27 mouse cellular contexts compared by ENCODE assay signal in genomic region chr8:108436336-108436735, GRCm38 (mm10).
A peak's percentile ranks its signal among the peaks of the same experiment; 100 is the strongest.
DNase-seq lines count a peak whose midpoint lies in the region; ATAC-seq and TF ChIP-seq lines count a peak whose summit lies in the region.
"Had no signal": no experiment of that assay in that cellular context is flagged by ENCODE, and none has a peak within 500 bp of the region (broad histone marks: within the 10 kb centered on the region; RNA-seq: fewer than 3 reads in every experiment).

No protein-coding gene starts in this region.

- H3K36me3 ChIP-seq in hindbrain, embryonic 11.5 days (ENCODE audit: control insufficient read depth, insufficient read depth, low read length): no peaks in the 10 kb centered on the region
- no peaks in the 10 kb centered on the region for H3K36me3 ChIP-seq in hindbrain, postnatal 0 days (ENCODE audit: insufficient read depth, low read length)
- no peaks in the 10 kb centered on the region for H3K36me3 ChIP-seq in kidney, embryonic 16.5 days (ENCODE audit: insufficient read depth, low read length)
- H3K36me3 ChIP-seq: heart, embryonic 13.5 days; hindbrain, embryonic 15.5 days; intestine, embryonic 15.5 days; neural tube, embryonic 13.5 days had no signal

- 56% methylated on average over 12 of the region's 12 CpGs for WGBS in hindbrain, embryonic 11.5 days
- 59% methylated on average over 12 of the region's 12 CpGs for WGBS in hindbrain, postnatal 0 days
- 54% methylated on average over 12 of the region's 12 CpGs for WGBS in kidney, embryonic 16.5 days

- DNase-seq in hindbrain, embryonic 11.5 days (ENCODE audit: low spot score): peak; percentile 9
- no peak for DNase-seq in hindbrain, postnatal 0 days (ENCODE audit: low spot score)
- peak; percentile 57 for DNase-seq in kidney, postnatal 10 days
- DNase-seq in retina, embryonic 14.5 days (ENCODE audit: low spot score): peak; percentile 19
- no peak for DNase-seq in retina, postnatal 1 day
- peak; percentile 47 to 52 for DNase-seq in kidney, postnatal 4 days
- DNase-seq in spleen, postnatal 10 days (ENCODE audit: low spot score in 2 of 2): no peak
- DNase-seq: adrenal gland, postnatal 25 days; B cell, adult 2 months; cerebellum, adult 18-20 months; cerebellum, postnatal 10 days; heart, postnatal 14 days; layer of hippocampus, postnatal 36 days; left cerebral cortex, postnatal 4 days; lung, embryonic 14.5 days; lung, postnatal 14 days; right cerebral cortex, postnatal 25 days; thymus, postnatal 14 days had no signal

- H3K4me2 ChIP-seq in hindbrain, embryonic 11.5 days (replicated peaks; ENCODE audit: low read depth, low read length): no peak overlapping the region
- H3K4me2 ChIP-seq in hindbrain, postnatal 0 days (ENCODE audit: low read depth, low read length): no peak overlapping the region
- no peak overlapping the region for H3K4me2 ChIP-seq in kidney, embryonic 16.5 days (replicated peaks; ENCODE audit: low read depth, low read length)
- H3K4me2 ChIP-seq: heart, embryonic 13.5 days; hindbrain, embryonic 15.5 days; intestine, embryonic 15.5 days; lung, embryonic 14.5 days; neural tube, embryonic 13.5 days had no signal

- no peak overlapping the region for H3K4me3 ChIP-seq in hindbrain, embryonic 11.5 days (ENCODE audit: low read depth, low read length)
- H3K4me3 ChIP-seq in hindbrain, postnatal 0 days (ENCODE audit: low read length): no peak overlapping the region
- no peak overlapping the region for H3K4me3 ChIP-seq in kidney, embryonic 16.5 days (ENCODE audit: low read length)
- H3K4me3 ChIP-seq: erythroblast, embryonic 14.5 days; heart, embryonic 13.5 days; hindbrain, embryonic 15.5 days; intestine, embryonic 15.5 days; neural tube, embryonic 13.5 days had no signal

- H3K27me3 ChIP-seq in hindbrain, embryonic 11.5 days (ENCODE audit: control insufficient read depth, insufficient read depth, low read length): no peaks in the 10 kb centered on the region
- H3K27me3 ChIP-seq in hindbrain, postnatal 0 days (ENCODE audit: insufficient read depth, low read length): no peaks in the 10 kb centered on the region
- no peaks in the 10 kb centered on the region for H3K27me3 ChIP-seq in kidney, embryonic 16.5 days (ENCODE audit: insufficient read depth, low read length)
- H3K27me3 ChIP-seq: hindbrain, embryonic 15.5 days; intestine, embryonic 15.5 days had no signal

- H3K4me1 ChIP-seq in hindbrain, embryonic 11.5 days (replicated peaks; ENCODE audit: control insufficient read depth, insufficient read depth, low read length): no peaks in the 10 kb centered on the region; the same call in 1 of the 2 replicates
- H3K4me1 ChIP-seq in hindbrain, postnatal 0 days (ENCODE audit: insufficient read depth, low read length): no peaks in the 10 kb centered on the region
- no peaks in the 10 kb centered on the region for H3K4me1 ChIP-seq in kidney, embryonic 16.5 days (ENCODE audit: insufficient read depth, low read length)
- H3K4me1 ChIP-seq: heart, embryonic 13.5 days; intestine, embryonic 15.5 days had no signal

- H3K9ac ChIP-seq in hindbrain, embryonic 11.5 days (ENCODE audit: low read depth, low read length): no peak overlapping the region
- no peak overlapping the region for H3K9ac ChIP-seq in hindbrain, postnatal 0 days (replicated peaks; ENCODE audit: low read length)
- H3K9ac ChIP-seq in kidney, embryonic 16.5 days (replicated peaks; ENCODE audit: low read length): no peak overlapping the region
- H3K9ac ChIP-seq: heart, embryonic 13.5 days; hindbrain, embryonic 15.5 days; intestine, embryonic 15.5 days; liver, embryonic 14.5 days; lung, embryonic 14.5 days; neural tube, embryonic 13.5 days had no signal

- ATAC-seq in hindbrain, embryonic 11.5 days (ENCODE audit: low FRiP score): no peak
- no peak for ATAC-seq in hindbrain, postnatal 0 days
- no peak for ATAC-seq in kidney, embryonic 16.5 days (ENCODE audit: low FRiP score, low TSS enrichment)
- ATAC-seq: activated CD4-positive, CD25-positive, alpha-beta regulatory T cell, adult 4 months; forebrain, embryonic 16.5 days; intestine, embryonic 15.5 days had no signal

- H3K27ac ChIP-seq in hindbrain, embryonic 11.5 days (ENCODE audit: low read depth, low read length): peak overlapping the region; percentile 36; the same call in 1 of the 2 replicates
- no peak overlapping the region for H3K27ac ChIP-seq in hindbrain, postnatal 0 days
- no peak overlapping the region for H3K27ac ChIP-seq in kidney, embryonic 16.5 days (ENCODE audit: low read length)
- H3K27ac ChIP-seq: heart, embryonic 13.5 days; hindbrain, embryonic 15.5 days; intestine, embryonic 15.5 days; liver, embryonic 14.5 days had no signal

- no peak for TF ChIP-seq CTCF in hindbrain, postnatal 0 days (IDR thresholded peaks at IDR 0.05; ENCODE audit: low read depth)

- no peaks in the 10 kb centered on the region for H3K9me3 ChIP-seq in hindbrain, embryonic 11.5 days (ENCODE audit: control insufficient read depth, low read length)
- no peaks in the 10 kb centered on the region for H3K9me3 ChIP-seq in hindbrain, postnatal 0 days (ENCODE audit: low read length)
- no peaks in the 10 kb centered on the region for H3K9me3 ChIP-seq in kidney, embryonic 16.5 days (ENCODE audit: low read length)
- H3K9me3 ChIP-seq: heart, embryonic 13.5 days; hindbrain, embryonic 15.5 days; intestine, embryonic 15.5 days; neural tube, embryonic 13.5 days had no signal

Comparison
In these comparisons a context has a peak if more than half of its experiments do, and no peak if none do; other contexts are left out.
1. DNase-seq: peak in hindbrain, embryonic 11.5 days (single experiment), kidney, postnatal 10 days (single experiment), retina, embryonic 14.5 days (single experiment) and kidney, postnatal 4 days (2 of 2); none in hindbrain, postnatal 0 days (single experiment), retina, postnatal 1 day (single experiment) and spleen, postnatal 10 days (0 of 2).